Mouse (Mus musculus): Measurements from ENCODE around the gene Sat2.

Sat2 gene

DNA sequence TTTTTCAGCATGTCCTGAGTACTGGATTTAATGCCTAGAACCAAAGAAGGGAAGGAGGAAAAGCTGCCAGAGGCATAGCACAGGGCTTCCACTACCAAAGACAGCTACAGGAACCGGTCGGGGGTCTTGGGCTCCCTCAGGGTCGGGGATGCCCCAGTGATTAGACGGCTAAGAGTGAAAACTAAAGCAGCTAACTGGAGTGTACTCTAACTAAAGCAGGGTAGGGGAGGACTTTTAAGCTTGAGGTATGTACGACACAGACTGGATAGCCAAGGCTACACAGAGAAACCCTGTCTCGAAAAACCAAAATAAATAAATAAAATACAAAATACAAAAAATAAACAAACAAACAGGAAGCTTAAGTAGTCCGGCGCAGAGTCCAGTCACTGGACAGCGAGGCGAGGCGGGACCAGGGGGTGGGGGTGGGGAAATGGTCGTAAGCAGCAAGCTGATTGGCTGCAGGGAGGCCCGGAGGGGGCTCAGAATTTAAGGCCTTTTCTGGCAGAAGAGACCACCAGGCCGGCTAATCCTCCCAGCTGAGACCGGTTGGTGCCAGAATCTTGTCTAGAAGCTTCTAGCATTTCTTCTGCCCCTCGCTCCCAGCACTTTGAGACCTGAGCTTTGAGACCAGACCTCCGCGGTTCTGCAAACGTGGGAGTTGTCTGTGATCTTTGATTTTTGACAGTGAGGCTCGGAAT, at the start of gene Sat2:
Sat2 (plus strand) TSS at position 454 of the 698 bp plus-strand sequence.
- peak; percentile 64 to 89 for DNase-seq (ENCODE audit: inconsistent age in 2 of 2, low spot score in 1 of 2)

DNA sequence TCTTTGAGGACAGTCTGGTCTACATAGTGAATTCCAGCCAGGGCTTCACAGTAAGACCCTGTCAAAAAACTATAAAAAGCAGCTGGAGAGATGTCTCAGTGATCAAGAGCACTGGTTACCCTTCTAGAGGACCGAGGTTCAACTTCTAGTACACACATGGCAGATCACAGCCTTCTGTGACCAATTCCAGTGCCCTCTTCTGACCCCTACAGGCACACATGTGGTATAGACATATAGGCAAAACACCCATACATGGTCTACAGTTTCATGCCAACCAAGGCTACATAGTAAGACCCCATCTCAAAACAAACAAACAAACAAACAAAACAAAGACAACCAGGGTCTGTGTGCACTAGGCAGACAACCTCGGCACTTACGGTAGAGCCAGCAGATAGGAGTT, 46.6 kb upstream of the Sat2 start:
- DNase-seq (ENCODE audit: inconsistent age in 2 of 2, low spot score in 1 of 2), result no peak

DNA sequence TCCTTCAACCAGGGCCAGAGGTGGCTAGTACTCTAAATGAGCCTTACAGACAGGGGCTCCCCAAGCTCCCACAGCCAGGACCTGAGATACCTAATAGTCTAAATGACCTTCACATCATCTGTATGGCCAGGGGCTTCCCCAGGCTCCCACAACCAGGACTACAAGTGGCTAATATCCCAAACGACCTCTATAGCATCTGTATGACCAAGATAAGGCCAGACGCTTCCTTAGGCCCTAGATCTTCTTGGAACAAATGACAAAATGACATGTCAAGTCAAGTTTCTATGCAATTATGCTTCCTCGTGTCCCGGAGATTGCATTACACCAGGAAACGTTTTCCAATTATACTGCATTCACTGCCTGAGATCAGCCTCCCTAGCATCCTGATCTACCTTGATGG, 45.5 kb upstream of the Sat2 start:
- DNase-seq (ENCODE audit: inconsistent age in 2 of 2, low spot score in 1 of 2), result no peak

DNA sequence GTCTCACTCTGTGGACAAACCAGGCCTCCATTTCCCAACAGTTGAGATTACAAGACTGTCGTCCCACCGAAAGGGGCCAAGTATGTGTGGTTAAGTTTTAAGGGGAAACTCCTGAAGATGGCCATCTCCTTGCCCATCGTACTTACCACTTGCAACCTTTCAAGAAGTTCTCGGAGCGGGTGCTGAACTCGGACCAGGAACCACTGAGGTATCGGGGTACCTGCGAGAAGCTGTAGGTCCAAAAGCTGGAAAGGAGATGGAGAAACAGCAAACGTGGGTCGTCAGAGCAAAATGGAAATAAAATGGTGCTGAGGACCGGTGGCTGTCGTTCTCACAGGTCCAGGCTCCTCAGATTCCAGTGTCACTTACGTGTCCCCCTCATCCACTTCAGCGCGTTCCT, 43.5 kb upstream of the Sat2 start:
- no peak for DNase-seq (ENCODE audit: inconsistent age in 2 of 2, low spot score in 1 of 2)

DNA sequence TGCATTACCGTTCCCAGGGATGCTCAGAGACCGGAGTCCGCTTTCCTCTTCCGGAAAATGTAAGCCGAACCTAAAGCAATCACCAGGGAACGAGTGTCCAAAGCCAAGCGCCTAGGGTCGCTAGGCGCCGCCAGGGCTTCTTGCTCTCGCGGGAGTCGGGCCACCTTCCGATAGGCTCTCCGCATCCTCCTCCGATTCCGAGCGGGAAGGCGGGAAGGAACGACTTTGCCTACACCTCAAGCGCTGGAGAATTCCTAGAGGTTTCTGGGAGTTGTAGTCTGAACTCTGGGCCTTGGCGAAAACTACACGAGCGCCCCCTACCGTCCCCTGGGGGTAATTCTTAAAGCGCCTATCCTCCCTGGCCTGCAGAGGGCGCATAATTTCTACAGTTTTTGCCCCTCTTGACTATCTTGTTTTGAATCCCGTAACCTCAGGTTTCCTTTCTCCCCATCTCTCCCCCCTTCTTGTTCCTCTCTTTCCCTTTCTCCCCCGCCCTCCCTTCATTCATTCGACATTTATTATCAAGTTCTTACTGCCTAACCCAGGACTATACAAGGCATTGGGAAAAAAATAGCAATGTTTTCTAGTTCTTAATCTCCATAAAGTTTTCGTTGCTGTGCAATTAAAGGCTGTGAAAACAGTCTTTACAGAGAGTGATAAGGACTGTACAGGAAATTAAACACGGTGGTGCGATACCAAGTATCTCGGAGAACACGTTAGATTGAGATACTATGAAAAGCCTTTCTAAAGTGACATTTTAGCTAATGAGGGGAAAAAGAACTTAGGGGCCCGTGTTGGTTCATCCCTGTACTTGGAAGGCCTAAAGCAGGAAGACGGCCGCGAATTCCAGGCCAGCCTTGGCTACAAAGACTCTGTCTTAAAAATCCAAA, 42.5 kb upstream of the Sat2 start:
- DNase-seq (ENCODE audit: inconsistent age in 2 of 2, low spot score in 1 of 2), result peak; percentile 97 to 100

DNA sequence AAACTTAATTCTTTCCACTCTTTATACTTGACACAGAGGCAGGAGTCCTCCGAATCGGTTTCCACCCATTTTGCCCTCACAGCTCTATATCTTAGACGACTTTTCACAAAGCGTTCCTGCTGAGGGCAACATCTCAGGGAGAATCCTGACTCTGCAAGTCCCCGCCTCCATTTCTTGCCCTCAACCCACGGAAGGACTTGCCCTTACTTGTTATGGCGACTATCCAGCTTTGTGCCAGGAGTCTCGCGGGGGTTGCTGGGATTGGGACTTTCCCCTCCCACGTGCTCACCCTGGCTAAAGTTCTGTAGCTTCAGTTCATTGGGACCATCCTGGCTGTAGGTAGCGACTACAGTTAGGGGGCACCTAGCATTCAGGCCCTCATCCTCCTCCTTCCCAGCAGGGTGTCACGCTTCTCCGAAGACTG, 41.7 kb upstream of the Sat2 start, which contains the start of the genes Wrap53 and Trp53:
Wrap53 (minus strand) TSS at position 165 of the 424 bp plus-strand sequence.
Trp53 (plus strand) TSS at position 269 of the 424 bp plus-strand sequence.
- DNase-seq (ENCODE audit: inconsistent age in 2 of 2, low spot score in 1 of 2), result peak; percentile 92 to 97

DNA sequence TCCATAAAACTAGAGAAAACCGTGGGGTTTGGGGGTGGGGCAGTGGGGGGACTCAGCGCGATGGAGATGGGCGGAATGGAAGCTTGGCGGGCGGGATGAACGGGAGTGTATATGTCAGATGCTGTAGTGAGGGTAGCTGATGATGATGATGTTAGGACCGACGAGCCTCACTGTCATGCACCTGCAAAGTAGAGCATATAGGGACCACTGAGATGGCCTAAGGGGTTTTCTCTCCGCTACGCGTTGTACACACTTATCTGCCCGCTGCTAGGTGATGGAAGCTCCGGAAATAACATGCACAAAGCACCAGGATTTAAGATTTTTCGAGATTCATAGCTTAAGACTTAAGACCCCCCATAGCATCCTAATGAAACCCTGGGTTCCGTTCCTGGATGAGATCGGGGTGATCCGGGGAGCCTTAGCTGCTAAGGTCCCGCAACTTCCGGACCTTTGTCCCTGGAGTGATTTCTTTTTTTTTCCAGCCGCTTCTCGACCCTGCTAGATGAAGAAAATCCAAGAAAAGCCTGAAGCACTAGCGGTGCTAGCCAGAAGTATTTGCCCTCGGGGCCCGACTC, 41.2 kb upstream of the Sat2 start:
- DNase-seq (ENCODE audit: inconsistent age in 2 of 2, low spot score in 1 of 2), result no peak

DNA sequence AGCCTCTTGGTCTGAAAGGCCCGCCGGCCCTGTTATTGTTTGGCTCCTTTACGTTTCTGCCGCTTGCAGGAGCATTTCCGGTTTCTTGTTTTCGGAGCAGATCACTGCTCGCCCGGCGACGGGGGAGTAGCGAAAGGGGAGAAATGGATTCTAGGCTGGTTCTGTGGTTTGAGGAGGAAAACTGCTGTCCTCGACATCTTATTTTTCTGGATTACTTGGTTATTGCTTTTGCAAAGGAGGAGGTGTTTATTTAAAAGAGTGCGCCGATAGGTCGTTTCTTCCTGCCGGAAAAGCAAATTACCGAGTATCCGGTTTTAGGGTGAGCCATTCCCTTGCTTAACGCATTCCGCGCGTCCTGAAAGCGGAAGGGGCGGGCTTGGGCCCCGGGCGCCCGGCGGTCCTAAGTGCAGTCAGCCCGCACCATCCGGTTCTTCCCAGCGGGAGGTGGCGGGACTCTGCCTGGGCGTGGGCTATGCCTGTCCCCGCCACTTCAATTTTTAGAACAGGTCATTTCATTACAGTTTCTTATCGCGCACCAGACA, 40.6 kb upstream of the Sat2 start:
- DNase-seq (ENCODE audit: inconsistent age in 2 of 2, low spot score in 1 of 2), result peak; percentile 92 to 97

DNA sequence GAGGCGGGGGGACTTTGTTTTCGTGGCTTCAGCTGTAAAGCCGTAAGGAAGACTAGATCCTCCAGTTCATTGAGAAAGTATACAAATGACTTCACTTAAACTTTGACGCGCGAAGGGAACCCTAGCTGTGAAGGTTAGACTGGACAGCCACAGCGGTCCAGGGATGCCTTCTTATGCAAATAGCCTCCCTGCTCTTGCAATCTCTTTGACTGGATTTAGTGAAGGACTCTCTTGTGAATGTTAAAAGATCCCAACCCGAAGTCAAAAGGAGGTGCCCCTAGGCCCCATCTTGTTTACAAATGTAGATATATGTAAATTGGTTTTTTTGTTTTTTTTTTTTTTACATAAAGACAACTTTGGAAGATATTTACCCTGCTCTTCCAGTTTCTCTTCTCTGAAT, 40.0 kb upstream of the Sat2 start:
- no peak for DNase-seq (ENCODE audit: inconsistent age in 2 of 2, low spot score in 1 of 2)

DNA sequence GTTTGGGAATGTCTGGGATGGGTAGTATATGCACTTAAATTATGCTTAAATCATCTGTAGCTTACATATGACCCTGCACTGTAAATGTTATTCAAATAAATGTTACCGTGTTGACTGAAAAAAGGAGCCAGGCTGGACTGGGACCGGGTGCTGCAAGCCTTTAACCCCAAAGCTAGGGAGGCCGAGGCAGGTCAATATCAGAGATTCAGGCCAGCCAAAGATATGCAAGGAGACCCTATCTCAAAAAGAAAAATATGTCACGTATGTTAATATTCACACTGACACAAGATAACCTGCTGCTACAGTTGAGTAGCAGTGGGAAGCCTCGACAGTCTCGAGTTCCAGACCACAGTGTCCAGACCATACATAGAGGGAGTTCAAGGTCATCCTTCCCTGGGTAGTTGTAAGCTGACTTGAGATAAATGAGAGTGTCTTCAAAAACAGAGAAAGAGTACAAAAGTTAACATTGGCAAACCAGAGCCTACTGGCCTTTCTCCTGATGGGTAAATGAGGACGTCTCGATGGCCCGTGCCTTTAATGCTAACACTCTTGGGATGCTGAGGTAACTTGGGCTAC, 39.5 kb upstream of the Sat2 start:
- DNase-seq (ENCODE audit: inconsistent age in 2 of 2, low spot score in 1 of 2), result no peak

DNA sequence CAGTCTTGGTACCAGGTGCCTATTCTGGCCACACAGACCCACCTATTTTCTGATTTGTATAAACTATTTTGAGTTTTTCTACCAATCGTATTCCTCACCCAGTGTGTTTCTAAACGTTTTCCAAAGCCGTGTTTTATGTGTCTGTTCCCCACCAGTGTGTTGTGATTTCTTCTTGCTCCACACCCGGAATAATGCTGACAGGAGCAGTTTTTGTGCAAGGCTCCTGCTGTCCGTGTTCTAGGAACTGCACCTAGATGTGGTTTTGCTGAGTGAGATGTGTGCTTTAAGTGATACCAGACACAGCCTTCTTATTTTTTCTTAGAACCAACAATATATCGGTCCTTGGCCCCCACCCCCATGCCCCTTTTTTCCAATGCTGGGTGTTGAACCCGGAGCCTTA, 37.8 kb upstream of the Sat2 start:
- DNase-seq (ENCODE audit: inconsistent age in 2 of 2, low spot score in 1 of 2), result no peak

DNA sequence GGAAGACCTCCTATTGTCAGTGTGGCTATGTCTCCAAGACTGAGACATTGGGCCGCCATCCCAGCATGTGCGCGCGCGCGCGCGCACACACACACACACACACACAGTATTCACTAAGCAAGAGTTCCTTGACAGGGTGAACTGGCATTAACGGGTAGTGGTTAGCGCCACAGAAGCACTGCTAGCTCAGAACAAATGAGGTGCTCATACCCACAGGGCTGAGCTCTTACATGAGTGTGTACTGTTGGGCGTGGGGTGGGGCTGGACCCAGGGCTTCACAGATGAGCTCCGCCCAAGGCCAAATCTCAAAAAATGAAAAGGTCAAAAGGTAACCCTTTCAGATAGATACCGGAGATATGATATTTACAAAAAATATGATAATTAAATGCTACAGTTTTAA, 36.9 kb upstream of the Sat2 start:
- peak in 1 of 2 experiments; percentile 24 for DNase-seq (ENCODE audit: inconsistent age in 2 of 2, low spot score in 1 of 2)

DNA sequence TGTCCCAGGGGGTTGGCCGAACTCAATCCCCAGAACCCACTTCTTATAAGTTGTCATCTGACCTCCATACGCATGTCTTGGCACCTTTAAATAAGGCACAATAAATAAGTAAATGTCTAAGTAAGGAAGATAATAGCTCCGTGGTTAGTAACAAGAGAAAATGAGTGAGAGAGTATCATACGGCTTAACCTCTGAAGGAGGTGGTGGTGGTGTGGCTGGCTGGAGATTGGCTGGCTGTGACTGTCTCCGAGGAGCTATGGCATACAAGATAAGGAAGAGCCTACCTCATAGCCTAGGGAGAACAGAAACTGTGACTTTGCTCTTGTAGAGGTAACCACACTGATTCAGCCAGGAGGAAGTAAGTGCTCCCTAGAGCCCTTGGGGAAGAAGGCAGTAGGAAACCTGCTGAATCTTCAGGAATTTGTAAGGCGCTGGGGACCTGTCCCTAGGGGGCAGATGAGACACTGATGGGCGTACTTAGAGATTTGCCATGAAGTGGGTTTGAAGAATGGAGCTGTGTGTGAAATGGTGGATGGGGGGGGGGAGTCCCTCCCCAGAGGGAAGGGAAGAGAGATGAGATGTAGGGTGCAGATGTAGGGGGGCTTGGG, 36.0 kb upstream of the Sat2 start:
- peak in 1 of 2 experiments; percentile 18 for DNase-seq (ENCODE audit: inconsistent age in 2 of 2, low spot score in 1 of 2)

DNA sequence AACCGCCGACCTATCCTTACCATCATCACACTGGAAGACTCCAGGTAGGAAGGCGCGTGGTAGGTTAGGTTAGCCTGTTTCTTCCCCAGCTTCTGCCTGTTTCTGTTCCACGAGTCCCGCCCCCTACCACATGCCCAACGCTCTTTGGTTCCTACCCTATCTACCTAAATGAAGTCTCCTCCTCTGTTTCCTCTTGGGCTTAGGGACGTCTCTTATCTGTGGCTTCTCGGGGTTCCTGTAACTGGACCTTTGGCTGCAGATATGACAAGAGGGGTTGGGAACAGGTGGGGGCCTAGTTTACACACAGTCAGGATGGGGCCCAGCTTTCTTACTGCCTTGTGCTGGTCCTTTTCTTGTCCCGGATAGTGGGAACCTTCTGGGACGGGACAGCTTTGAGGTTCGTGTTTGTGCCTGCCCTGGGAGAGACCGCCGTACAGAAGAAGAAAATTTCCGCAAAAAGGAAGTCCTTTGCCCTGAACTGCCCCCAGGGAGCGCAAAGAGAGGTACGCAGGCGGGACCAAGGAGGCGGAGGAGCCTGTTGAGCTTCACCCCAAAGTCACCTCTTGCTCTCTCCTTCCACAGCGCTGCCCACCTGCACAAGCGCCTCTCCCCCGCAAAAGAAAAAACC, 32.5 kb upstream of the Sat2 start:
- no peak for DNase-seq (ENCODE audit: inconsistent age in 2 of 2, low spot score in 1 of 2)

DNA sequence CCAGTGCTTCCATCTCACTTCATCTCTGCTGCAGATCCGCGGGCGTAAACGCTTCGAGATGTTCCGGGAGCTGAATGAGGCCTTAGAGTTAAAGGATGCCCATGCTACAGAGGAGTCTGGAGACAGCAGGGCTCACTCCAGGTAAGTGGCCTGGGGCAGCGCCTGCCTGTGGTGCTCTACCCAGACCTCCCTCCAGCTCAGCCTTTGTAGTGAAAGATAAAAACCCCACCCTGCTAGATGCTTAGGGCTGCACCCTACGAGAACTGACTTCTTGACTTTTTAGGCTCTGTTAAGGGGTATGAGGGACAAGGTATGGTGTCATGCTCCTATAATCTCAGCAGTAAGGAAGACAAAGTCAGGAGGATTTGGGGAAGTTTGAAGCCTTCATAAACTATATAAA, 31.2 kb upstream of the Sat2 start:
- no peak for DNase-seq (ENCODE audit: inconsistent age in 2 of 2, low spot score in 1 of 2)

DNA sequence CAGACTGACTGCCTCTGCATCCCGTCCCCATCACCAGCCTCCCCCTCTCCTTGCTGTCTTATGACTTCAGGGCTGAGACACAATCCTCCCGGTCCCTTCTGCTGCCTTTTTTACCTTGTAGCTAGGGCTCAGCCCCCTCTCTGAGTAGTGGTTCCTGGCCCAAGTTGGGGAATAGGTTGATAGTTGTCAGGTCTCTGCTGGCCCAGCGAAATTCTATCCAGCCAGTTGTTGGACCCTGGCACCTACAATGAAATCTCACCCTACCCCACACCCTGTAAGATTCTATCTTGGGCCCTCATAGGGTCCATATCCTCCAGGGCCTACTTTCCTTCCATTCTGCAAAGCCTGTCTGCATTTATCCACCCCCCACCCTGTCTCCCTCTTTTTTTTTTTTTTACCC, 30.4 kb upstream of the Sat2 start:
- no peak for DNase-seq (ENCODE audit: inconsistent age in 2 of 2, low spot score in 1 of 2)

DNA sequence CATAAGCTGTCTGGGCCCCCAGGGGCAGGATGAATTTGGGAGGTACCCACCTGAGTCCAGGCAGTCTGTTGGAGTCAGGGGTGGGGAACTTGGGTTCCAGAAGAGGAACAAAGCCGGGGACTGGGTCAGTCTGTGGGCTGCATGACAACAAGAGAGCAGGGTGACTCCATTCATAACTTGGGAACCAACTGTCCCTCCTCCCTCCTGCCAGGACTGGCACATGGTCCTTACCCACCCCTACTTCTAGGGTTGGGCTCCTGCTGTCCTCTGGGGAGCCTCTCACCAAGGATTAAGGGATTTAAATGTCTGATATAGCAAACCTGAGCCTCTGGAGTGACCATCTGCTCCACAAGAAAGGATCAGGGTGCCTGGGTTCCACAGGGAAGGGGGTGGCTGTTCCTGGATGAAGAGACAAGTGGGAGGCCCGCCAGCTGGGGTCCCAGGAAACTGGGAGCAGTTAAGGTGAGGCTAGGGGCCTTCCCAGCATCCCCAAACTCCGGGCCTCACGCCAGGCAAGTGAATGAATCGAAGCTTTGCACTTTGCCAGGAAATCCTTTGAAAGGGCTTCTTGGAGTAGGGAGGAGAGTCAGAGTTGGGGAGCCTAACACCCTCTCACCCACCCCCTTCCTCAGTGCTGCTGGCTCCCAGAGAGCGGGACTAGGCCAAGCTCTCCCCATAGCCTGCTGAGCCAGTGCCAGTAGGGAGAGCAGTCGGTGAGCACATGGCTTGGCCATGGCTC, 29.8 kb upstream of the Sat2 start:
- no peak for DNase-seq (ENCODE audit: inconsistent age in 2 of 2, low spot score in 1 of 2)

DNA sequence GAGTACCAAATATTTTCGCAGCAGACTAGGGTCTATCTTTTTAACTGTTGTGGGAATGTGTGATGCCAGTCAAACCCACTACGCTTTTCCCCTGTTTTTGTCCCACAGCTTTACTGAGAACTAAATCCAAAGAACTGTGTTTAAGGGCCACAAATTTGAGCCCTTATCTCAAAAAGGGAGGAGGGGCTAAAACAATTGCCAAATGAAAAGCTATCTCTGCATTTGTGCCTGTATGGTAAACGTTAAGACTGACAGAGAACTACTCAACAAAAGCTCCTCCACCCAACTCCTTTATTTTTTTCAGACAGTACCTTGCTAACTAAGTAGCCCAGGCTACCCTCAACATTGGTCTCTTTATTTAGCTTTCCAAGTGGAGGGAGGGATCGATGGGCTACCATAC, 29.0 kb upstream of the Sat2 start:
- DNase-seq (ENCODE audit: inconsistent age in 2 of 2, low spot score in 1 of 2), result no peak

DNA sequence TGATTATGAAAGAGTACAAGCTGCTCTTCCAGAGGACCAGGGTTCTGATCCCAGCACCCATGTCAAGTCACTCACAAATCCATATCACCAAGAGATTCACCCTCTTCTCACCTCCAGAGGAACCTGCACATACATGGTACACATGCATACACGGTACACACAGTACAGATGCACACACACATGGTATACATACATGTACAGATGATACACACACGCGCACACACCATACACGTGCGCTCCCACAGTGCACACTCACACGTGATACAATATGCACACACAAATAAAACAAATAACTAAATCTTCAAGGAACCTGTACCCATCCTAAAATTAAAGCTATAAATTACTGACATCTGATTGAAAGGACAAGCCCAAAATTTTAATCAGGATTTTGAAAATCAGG, 27.0 kb upstream of the Sat2 start:
- DNase-seq (ENCODE audit: inconsistent age in 2 of 2, low spot score in 1 of 2), result no peak

DNA sequence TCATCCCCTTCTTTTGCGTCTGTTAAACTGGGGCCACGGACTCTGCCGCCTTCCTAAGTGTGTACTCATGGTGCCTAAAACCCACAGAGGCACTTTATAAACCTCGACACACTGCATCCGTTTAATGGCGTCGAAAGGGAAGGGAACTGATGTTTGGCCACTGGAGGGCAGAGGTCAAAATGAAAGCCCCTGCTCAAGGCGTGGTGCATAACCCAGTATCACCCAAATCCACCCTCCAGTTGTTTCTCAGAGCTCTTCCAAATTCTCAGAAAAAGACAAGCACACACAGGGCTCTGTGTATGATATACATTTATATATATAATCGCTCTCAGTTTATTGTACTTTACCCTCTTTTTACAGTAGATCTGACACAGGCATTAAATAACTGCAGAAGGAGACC, 22.4 kb upstream of the Sat2 start:
- DNase-seq (ENCODE audit: inconsistent age in 2 of 2, low spot score in 1 of 2), result no peak

All from adrenal gland, adult (tissue).